Mouse (Mus musculus) heart, adult 2 months (tissue): ENCODE measurements around the gene Scamp1.

ENCODE experiments used
- CTCF ChIP-seq: fragments of 200-600 bp; IDR thresholded peaks from 2 replicates; pipeline ENCODE4 v1.8.1; 2022; ENCODE audit warnings: antibody characterized with exemption, mild to moderate bottlenecking, moderate library complexity
- POLR2A ChIP-seq: fragments of 200-500 bp; IDR thresholded peaks from 2 replicates; pipeline ENCODE4 v1.6.1; 2011; ENCODE audit warnings: mild to moderate bottlenecking, low read depth, low read length, control low read depth; ENCODE audit not compliant: insufficient read depth

DNA sequence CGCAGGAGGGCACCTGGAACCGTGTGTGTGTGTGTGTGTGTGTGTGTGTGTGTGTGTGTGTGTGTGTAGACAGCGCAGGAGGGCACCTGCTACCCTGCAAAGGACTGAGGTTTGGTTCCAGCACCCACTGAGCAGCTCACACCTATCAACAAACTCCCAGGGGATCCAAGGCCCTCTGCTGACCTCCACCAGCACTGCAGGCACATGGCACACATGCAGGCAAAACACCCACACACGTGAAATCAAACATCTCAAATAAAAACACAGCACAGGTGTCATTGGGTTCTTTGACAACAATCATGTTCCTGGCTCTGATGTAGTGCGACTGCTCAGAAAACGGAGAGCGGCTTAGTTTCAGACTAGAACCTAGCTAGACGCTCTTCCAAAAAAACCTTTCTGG lies 34.9 kb downstream of the Scamp1 start:
- no peak for TF ChIP-seq POLR2A
- TF ChIP-seq CTCF, result no peak
